Mouse (Mus musculus) cerebellum, adult (tissue): Measurements from ENCODE around the gene Sars2.

Experiments used
- ATAC-seq: cut with Nextera tagmentation; 2 replicates; pipeline ENCODE4 v1.9.2; 2017; ENCODE audit warnings: mild to moderate bottlenecking, moderate library complexity, mixed read lengths; ENCODE audit not compliant: insufficient number of reproducible peaks, low FRiP score, low TSS enrichment

Sars2 gene

DNA sequence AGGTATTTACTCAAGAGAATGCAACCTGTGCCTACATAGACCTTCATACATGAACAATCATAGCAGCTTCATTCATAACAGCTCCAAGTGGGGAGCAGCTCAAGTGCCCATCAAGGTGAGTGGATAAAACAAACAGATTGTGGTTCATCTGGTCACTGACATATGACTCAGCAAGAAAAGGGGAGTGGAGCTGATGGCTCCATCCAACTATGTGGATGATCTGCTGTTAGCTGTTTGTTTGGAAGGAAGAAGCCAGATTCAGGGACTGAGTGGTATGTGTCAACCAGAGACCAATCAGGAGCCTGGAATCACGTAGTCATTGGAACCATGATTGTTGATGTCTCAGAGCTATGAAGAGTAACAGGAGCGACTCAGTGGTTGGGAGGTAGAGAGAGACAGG lies 17.2 kb upstream of the Sars2 start:
- ATAC-seq: no peak

DNA sequence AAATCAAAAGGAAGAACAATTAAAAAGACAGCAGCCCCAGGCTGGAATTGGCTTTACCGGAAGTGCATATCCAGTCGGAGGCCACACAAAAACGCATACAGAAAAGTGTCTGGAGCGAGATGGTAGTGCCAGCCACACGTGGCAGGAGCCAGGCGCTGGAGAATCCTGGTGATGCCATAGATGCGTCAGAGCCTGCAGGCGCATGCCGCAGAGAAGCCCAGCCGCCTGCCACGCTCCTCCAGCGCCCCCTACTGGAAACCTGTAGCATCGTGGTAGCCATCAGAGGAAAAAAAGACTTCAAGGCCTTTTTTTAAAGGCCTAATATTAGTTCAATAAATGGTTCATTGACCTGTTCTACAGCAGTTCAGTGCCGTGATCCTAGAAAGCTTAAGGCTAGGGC lies 15.2 kb upstream of the Sars2 start:
- ATAC-seq: peak; percentile 52; the same call in 1 of the 2 replicates

DNA sequence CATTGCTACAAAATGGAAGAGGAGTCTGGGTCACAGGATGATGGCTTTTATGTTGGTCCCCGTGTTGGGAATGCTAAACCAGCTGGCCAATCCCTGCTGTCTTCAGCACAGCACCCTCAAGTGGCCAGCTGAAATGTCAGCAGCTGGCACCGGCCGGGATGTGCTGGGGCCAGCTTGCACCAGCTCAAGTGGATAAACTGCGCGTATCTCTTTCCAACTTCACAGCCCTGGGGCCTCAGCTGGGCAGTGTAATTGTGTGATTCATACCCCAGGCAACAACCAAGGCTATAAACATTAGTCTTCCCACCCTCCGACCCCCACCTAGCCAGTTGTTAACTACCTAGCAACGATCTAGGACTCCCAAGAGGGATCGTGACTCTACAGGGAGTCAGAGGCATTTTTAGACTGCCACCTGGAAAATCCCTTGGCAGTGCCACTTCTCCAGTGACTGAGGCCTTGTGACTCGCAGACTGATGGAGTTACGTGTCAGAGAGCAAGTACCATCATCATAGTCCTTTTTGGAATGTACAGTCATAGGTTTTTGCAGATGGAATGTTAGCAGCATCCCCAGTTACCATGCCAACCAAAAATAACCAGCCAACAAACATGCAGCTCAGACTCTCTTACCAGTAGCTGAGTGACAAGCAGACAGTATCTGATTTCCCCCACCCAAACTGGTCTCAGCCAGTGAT lies 14.0 kb upstream of the Sars2 start:
- ATAC-seq: no peak

DNA sequence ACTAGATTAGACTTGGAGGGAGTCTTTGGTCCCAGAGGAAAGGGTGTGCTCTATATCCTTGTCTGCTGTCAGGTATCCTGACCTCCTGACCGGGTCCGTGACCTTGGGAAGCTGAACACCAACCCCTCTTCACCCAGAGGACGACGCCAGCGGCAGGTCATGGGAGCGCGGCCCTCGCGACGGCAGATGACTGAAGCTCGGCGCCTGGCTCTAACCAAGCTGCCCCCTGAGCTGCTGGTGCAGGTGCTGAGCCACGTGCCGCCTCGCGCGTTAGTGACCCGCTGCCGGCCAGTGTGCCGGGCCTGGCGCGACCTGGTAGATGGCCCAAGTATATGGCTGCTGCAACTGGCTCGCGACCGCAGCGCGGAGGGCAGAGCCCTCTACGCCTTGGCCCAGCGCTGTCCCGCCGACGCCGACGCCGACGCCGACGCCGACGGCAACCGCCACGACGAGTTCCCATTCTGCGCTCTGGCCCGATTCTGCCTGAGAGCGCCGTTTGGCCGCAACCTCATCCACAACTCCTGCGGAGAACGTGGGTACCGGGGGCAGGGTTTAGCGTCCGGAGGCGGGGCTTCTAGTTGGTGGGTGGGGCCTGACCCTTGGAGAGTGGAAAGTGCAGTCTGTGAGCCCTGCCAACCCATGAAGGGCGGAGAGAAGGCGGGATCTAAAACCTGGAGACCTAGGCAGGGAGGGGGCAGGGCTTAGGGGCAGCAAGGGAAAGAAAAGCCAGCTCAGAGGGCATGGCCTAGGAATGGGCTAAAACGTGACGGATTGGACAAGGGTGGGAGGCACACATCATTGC lies 9.2 kb upstream of the Sars2 start:
- ATAC-seq: peak; percentile 52; the same call in 1 of the 2 replicates

DNA sequence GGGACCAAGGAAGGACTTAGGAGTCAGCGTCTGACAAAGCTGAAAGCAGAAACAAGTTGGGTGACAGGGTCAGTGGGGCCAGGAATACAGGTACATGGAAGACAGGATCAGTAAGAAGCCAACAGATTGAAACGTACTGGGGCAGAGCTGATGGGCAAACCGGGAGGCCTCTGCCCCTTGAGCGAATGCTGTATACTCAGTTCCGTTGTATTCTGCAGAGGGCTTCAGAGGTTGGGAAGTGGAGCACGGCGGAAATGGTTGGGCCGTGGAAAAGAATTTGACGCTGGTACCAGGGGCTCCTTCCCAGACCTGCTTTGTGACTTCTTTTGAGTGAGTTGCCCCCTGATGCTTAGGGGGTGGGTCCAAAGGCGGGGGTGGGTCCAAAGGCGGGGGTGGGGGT lies 8.6 kb upstream of the Sars2 start:
- no peak for ATAC-seq

DNA sequence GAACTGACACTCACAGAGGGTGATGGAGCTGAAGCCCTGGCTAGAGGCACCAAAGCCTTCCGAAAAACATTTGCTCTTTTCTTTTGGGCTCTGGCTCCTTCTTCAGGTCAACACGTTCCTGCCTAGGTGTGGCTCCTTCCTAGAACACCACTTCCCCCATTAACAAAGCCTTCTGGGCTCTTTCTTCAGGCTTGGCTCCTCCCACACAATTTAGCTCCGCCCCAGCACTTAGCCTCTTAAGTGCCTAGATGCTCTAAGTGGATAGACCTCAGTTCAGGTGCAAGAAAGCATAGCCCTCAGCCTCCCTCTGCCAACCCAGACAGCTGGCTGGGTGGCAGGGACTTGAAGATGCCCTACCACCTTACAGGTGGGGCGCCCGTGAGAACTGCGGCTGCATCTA lies 6.1 kb upstream of the Sars2 start:
- no peak for ATAC-seq

DNA sequence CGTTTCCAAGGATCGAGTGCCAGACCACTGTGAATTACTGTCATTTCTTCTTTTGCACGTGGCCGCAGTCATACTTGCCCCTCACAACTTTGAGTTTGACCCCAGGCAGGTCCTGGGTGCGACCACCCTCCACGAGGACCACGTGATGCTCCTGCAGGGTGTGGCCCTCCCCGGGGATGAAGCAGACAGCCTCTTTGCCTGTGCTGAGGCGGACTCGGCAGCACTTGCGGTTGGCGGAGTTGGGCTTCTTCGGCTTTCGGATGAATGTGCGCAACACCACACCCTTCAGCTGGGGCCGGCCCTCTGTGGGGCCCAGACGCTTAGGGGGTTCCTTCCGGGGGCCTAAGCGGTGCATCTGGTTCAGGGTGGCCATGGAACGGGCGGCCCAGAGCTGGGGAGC lies 2.0 kb upstream of the Sars2 start:
- ATAC-seq: no peak

DNA sequence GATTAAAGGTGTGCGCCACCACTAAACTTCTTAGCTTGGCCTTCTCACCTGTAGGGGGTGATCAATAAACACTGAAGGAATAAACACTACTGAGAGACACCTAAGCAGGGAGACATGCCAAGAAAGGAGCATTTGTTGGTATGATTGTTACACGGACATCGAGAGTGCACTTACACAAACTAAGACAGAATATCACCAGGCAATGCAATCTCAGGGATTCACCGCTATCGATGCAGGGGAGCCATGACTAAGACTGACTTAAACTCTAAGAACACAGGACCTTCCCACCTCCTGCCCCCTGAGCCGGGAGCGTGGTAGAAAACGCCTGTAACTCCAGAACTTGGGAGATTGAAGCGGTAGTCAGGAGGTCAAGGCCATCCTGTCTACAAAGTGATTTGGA lies 843 bp upstream of the Sars2 start:
- no peak for ATAC-seq

DNA sequence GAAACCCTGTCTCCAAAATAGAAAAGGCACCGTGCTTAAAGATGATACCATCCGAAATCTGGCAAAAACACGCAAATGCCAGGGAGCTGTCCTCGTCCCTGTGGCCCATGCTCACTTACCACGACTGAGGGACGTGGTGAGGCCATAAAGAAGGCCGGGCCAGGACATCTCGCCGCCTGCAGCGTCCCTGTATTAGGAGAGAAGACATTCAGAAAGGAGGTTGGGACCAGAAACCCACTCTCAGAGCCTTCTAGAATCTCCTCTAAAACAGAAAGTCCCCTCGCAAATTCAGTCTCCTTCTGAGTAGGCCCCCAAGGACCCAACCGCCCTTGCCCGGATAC lies 454 bp upstream of the Sars2 start:
- 0 out of 2 replicates have a peak, but pooled peaks have one; percentile 3 for ATAC-seq

DNA sequence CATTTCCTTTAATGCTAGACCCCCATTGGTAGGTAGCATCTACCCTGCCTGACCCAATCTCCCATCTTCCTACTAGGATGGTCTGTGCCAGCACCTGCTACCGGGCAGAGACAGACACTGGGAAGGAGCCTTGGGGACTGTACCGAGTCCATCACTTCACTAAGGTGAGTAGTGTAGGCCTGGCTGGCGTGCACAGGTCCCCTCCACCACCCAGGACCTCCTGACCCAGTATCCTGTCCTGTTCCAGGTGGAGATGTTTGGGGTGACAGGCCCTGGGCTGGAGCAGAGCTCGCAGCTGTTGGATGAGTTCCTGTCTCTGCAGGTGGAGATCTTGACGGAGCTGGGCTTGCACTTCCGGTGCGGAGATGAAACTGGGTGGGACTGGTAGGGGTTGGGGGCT lies 8.1 kb downstream of the Sars2 start:
- ATAC-seq: no peak

DNA sequence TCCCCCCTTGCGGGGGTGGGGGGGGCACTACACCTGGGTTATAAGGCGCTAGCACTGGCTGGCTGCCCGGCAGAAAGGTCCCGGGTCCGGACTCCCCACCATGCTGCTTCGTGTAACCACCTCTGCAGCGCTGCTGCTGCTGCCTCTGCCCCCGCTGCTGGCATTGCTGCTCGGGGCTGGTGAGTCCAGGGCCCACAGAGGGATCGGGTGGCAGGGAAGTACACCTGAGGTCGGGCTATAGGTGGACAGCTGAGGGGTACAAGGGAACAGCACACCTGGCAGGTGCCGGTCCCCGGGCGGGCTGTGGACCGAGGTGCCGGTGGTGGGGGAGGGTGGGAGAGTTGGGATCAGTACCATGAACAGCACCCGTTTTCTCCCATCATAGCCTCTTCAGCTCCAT lies 14.3 kb downstream of the Sars2 start, which contains the start of gene Ccer2:
TSS of gene Ccer2 (plus strand) at position 96 of the 400 bp plus-strand sequence.
- no peak for ATAC-seq

DNA sequence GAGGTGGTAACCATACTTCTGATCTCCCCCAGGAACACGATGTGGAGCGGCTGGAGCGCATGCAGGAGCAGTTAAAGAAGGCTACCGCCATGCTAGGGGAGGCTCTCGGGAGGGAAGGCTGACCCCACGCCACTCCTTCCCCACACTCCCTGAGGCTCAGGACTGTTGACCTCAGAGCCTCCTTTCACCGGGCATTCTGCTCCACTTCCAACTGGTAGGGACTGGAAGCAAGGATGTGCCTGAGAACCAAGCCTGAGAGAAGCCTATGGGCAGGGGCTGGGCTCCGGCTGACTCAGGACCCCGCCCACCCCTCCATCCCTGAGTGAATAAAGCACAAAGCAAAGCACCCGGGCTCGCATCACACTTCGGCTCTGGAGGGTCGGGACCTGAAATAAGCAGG lies 16.8 kb downstream of the Sars2 start:
- ATAC-seq: no peak

DNA sequence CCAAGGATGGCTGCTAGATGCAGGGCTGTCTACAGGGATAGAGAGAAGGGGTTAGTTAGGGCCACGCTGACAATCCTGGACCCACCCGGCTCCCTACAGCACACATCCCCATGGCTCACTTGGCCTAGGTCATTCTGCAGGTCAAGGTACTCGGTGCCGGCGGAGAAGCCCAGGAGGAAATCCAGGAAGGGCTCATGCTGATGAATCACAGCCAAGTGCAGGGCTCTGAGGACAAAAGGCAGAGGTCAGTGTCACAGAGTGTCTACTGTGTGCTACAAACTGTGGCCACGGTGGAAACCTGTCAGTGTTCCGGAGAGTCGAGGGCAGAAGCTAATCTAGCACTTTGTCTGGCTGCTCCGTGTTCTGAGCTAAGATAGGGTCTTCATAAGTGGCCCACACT lies 20.1 kb downstream of the Sars2 start:
- no peak for ATAC-seq

DNA sequence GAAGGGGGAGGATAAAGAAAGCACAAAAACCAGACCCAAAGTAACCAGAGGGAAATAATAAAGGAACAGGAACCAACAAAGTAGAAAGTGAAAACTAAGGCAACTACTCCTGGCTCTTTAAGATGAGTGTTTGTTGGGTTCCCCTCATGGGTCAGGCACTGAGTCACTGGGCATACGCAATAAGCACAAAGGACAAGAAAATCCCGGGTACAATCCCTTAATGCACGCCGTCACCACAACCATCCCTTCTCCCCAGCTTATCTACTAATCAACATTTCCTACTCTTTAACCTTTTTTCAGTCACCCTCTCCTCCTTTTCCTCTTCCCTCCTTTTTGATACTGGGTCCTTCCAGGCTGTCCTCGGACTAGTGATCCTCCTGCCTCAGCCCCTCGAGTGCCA lies 23.4 kb downstream of the Sars2 start:
- ATAC-seq: no peak

DNA sequence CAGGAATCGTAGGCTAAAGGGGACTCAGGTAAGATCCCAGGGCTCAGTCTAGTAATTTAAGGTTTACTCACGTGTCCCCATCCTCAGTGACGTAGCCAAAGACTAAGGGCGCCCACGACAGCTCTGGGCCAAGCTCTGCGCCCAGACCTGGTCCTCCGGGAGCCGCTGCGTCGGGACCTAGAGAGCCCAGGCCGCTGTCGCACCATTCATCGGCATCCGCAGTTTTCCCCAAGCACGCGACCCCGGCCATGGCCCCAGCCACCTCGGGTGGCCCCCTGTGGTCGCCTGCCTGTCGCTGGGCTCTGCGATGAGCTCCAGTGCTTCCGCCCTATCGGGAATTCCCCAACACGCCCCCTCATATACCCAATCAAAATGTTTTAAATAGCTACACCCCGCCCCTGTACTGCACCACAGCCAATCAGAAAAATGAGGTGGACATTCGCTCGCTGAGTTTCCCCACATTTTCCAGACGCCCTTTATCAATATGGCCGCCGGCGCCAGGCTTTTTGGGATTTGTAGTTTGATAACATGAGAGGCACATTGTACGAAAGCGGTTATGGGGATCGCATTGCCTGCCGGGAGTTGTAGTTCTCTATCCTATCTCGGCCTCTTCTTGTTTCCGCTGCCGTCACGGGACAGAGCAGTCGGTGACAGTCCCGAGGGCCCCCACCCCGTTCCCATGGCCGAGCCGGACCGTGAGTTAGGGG lies 24.5 kb downstream of the Sars2 start, which contains the start of gene Sirt2:
TSS of gene Sirt2 (plus strand) at position 563 of the 707 bp plus-strand sequence.
- peak; percentile 92 for ATAC-seq

DNA sequence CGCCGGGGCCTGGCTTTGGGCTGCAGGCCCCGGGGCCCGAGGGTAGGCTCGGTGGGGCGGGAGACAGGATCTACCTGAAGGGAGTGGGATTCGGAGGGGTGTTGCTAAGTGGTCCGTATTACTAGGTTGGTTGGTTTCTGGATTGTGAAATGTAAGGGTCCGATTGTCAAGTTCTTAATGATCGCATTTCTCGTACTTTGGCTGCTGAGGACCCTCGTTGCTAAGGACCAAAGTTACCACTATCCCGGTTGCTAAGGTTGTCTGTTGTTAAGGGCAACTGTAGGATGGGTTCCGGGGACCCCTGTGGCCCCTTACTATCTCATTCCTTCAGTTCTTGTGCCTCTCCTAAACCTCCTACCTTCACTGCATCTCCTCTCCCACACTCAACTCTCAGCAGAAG lies 25.1 kb downstream of the Sars2 start:
- ATAC-seq: no peak

DNA sequence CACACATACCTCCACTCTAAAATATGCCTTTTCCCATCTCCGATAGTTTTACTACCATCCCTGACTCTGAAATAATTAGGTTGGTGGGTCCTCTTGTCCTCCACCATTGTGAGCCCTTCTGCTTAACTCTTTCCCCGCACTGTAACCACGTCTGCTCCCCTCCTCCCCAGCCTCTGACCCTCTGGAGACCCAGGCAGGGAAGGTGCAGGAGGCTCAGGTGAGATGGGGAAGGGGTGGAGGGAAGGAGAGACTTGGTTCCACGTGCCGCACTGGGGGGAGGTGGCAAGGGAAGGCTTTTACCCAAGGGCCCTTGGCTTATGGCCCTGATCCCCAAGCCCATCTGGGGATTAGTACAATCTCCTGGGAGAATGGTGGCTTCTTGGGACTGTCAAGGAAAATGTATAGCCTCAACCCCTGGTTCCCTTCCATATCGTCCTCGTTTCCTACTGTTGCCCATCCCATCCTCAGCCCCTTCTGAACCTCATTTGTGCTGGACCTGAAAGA lies 25.7 kb downstream of the Sars2 start, which contains the start of gene Nfkbib:
TSS of gene Nfkbib (minus strand) at position 51 of the 504 bp plus-strand sequence.
- no peak for ATAC-seq

DNA sequence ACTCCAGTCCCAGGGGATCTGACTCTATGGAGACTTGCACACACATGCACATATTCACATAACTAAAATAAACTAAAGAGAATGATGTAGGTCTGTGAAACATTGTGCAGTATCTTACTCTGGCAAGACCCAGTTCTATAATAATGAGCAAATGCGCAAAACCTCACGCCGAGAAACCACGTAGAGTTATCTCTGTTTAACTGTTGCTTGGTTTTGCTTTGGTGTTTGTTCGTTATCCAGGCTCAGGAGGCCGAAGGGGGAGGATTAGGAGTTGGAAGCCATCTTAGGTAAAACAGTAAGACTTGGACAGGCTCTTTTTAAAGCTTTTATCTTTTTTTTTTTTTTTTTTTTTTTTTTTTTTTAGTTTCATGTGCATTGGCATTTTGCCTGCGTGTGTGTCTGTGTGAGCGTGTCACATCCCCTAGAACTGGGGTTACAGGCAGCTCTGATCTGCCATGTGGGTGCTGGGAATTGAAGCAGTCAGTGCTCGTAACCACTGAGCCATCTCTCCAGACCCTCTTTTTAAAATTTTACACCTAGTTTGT lies 27.7 kb downstream of the Sars2 start:
- no peak for ATAC-seq

DNA sequence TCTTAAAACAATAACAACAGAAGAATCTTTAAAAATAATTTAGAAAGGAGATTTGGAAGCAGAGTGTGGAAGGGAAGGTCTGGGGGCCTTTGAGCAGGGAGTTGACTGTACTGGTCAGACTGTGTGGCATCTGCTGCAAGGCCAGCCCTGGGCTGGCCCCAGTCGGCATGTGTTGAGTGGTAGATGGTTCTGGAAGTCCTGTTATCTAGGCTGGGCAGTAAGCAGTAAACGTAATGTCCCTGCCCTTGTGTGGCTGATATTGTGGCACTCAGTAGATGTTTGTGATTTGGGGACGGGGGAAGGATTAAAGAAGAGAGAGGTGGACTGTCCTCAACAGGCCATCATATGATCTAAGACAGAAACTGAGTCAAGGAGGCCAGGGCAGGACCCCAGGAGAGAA lies 28.5 kb downstream of the Sars2 start:
- ATAC-seq: no peak

DNA sequence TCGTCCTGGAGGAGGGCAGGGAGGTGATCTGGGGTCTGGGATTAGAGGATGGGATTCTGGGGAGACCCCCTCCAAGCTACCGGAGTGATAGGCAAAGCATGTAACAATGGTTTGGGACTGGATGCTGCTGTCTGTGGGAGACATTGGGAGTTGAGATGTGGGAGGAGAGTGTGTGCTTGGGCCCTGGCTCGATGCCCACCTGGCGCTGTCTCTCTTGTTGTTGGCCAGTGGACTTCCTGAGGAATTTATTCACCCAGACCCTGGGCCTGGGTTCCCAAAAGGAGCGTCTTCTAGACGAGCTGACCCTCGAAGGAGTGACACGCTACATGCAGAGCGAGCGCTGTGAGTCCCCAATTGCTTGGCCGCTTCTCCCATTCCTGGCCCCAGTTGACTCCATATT lies 30.1 kb downstream of the Sars2 start:
- no peak for ATAC-seq

DNA sequence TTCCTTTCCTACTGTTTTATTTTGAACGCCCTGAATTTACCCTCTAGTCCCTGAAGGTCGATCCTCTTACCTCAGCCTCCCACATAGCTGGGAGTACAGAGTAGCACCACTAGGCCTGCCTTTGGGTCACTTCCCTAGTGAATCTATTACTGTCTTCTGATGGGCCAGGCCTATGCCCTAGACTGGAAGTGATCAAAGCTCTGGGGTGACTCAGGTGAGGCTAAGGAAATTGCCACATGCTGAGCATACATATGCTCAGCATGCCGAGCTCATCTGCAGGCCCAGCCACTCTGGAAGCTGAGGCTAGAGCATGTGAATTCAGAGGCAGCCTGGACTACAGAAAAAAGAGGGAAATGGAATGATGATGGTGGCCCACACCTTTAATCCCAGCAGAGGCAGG lies 31.4 kb downstream of the Sars2 start:
- peak; percentile 63; the same call in 1 of the 2 replicates for ATAC-seq
